In genomic region chr8:72548644-72549313, GRCm38 (mm10) we compare ENCODE assay signal across 7 mouse cellular contexts. TPM values are rescaled to one million over a fixed set of nuclear protein-coding genes. Genes with fewer than 3 reads are reported as not detected.
DNase-seq lines count a peak whose midpoint lies in the region; ATAC-seq and TF ChIP-seq lines count a peak whose summit lies in the region.

No protein-coding gene starts in this region.

- H3K9me3 ChIP-seq in heart, embryonic 12.5 days (replicated peaks) = no peaks in the 10 kb centered on the region
- no peaks in the 10 kb centered on the region for H3K9me3 ChIP-seq in limb, embryonic 12.5 days

- H3K79me2 ChIP-seq in myocyte (ENCODE audit: control insufficient read depth, insufficient read depth) = peaks cover 44% of the 10 kb centered on the region

- H3K4me2 ChIP-seq in heart, embryonic 12.5 days = peak overlapping the region; percentile 99
- H3K4me2 ChIP-seq in limb, embryonic 12.5 days = peak overlapping the region; percentile 93
- peak overlapping the region; percentile 92 for H3K4me2 ChIP-seq in myocyte (ENCODE audit: low read depth)

- H3K27ac ChIP-seq in heart, embryonic 12.5 days (ENCODE audit: poor library complexity, severe bottlenecking) = peak overlapping the region; percentile 97
- H3K27ac ChIP-seq in limb, embryonic 12.5 days = peak overlapping the region; percentile 96

- TF ChIP-seq POLR2A in lung, adult 2 months (IDR thresholded peaks at IDR 0.05; ENCODE audit: borderline replicate concordance, extremely low read depth, low read depth, low read length) = no peak
- no peak for TF ChIP-seq POLR2A in myocyte (IDR thresholded peaks at IDR 0.05; ENCODE audit: insufficient read length, low read depth)

- peak; percentile 58 for ATAC-seq in heart, embryonic 12.5 days (ENCODE audit: insufficient number of reproducible peaks, low FRiP score)
- ATAC-seq in limb, embryonic 12.5 days (ENCODE audit: insufficient number of reproducible peaks, insufficient read depth, low FRiP score, low TSS enrichment, low read depth) = peak; percentile 68

- DNase-seq in lung, adult 2 months = peak; percentile 27
- no peak for DNase-seq in lung, postnatal 25 days (ENCODE audit: low spot score)
- DNase-seq in c-Kit-positive CD71-positive TER-119-positive erythroid progenitor cells, embryonic 14.5 days (ENCODE audit: low spot score) = peak; percentile 15
- no peak for DNase-seq in adrenal gland, postnatal 10 days

- peaks cover 23% of the 10 kb centered on the region for H3K36me3 ChIP-seq in heart, embryonic 12.5 days
- H3K36me3 ChIP-seq in limb, embryonic 12.5 days = peaks cover 14% of the 10 kb centered on the region
- no peaks in the 10 kb centered on the region for H3K36me3 ChIP-seq in myocyte (ENCODE audit: control insufficient read depth, insufficient read depth)

- peaks cover 17% of the 10 kb centered on the region for H3K4me1 ChIP-seq in lung, adult 2 months (ENCODE audit: control insufficient read depth, insufficient read depth, low read length)
- H3K4me1 ChIP-seq in heart, embryonic 12.5 days (replicated peaks) = peaks cover 31% of the 10 kb centered on the region
- H3K4me1 ChIP-seq in limb, embryonic 12.5 days (replicated peaks) = peaks cover 15% of the 10 kb centered on the region

- WGBS in lung, adult 2 months = under 1% methylated on average over 45 of the region's 45 CpGs
- WGBS in heart, embryonic 12.5 days = under 1% methylated on average over 44 of the region's 45 CpGs
- under 1% methylated on average over 45 of the region's 45 CpGs for WGBS in limb, embryonic 12.5 days

- H3K9ac ChIP-seq in heart, embryonic 12.5 days = peak overlapping the region; percentile 87
- peak overlapping the region; percentile 72 for H3K9ac ChIP-seq in limb, embryonic 12.5 days (replicated peaks)

- H3K4me3 ChIP-seq in lung, adult 2 months (replicated peaks; ENCODE audit: extremely low read depth, low read depth, low read length) = peak overlapping the region; percentile 88
- H3K4me3 ChIP-seq in heart, embryonic 12.5 days = peak overlapping the region; percentile 87
- peak overlapping the region; percentile 97 for H3K4me3 ChIP-seq in limb, embryonic 12.5 days (replicated peaks)
- peak overlapping the region; percentile 92 for H3K4me3 ChIP-seq in myocyte

- H3K27me3 ChIP-seq in heart, embryonic 12.5 days (replicated peaks) = no peaks in the 10 kb centered on the region
- H3K27me3 ChIP-seq in limb, embryonic 12.5 days = no peaks in the 10 kb centered on the region
- H3K27me3 ChIP-seq in myocyte (ENCODE audit: control insufficient read depth, insufficient read depth, insufficient read length) = no peaks in the 10 kb centered on the region

- no peak for TF ChIP-seq CTCF in lung, adult 2 months (IDR thresholded peaks at IDR 0.05; ENCODE audit: insufficient read depth, low read length)

- H3ac ChIP-seq in myocyte (ENCODE audit: control insufficient read depth, insufficient read length) = peak overlapping the region; percentile 58

TF ChIP-seq in myocyte, 11 proteins besides CTCF, POLR2A, EP300 and RAD21:
- no peak for TF ChIP-seq TCF12 (IDR thresholded peaks at IDR 0.05; ENCODE audit: insufficient read depth, poor library complexity, severe bottlenecking)
- TF ChIP-seq MYOD1 (IDR thresholded peaks at IDR 0.05; ENCODE audit: control insufficient read depth in 1 of 3, insufficient read length in 2 of 3, low read depth in 2 of 3) = no peak
- TF ChIP-seq E2F4 (IDR thresholded peaks at IDR 0.05; ENCODE audit: insufficient read depth) = no peak
- no peak for TF ChIP-seq SRF (IDR thresholded peaks at IDR 0.05; ENCODE audit: control insufficient read depth, insufficient read length, low read depth)
- TF ChIP-seq MAX (IDR thresholded peaks at IDR 0.05; ENCODE audit: low read depth) = no peak
- no peak for TF ChIP-seq TCF3 (IDR thresholded peaks at IDR 0.05; ENCODE audit: insufficient read length, low read depth)
- no peak for TF ChIP-seq MYOG (IDR thresholded peaks at IDR 0.05; ENCODE audit: control insufficient read depth in 1 of 3, insufficient read depth in 1 of 3, insufficient read length in 2 of 3, low read depth in 2 of 3)
- TF ChIP-seq POLR2AphosphoS2 (IDR thresholded peaks at IDR 0.05; ENCODE audit: insufficient read length, low read depth) = no peak
- TF ChIP-seq USF1 (IDR thresholded peaks at IDR 0.05; ENCODE audit: low read depth) = no peak
TF ChIP-seq in myocyte: peak in this region for 0.

RNA-seq across cellular contexts. Expression of gene Med26, which starts 0.7 kb away (rescaled TPM):
- 10.0 and 14.3 TPM in 2 replicates for polyA plus RNA-seq in lung, adult 2 months (2012; rRNA removed)
- 10.6 and 11.7 TPM in 2 replicates for polyA plus RNA-seq in heart, embryonic 12.5 days (2016; fragmentation: Nextera tagmentation; extraction: Ambion mirVana)
- polyA plus RNA-seq in limb, embryonic 12.5 days (2016; fragmentation: Nextera tagmentation; extraction: Ambion mirVana) = 20.2 and 21.4 TPM in 2 replicates
- 7.6 TPM for polyA plus RNA-seq in myocyte (2012; fragmentation: generic; extraction: Trizol)
- total RNA-seq in adrenal gland, postnatal 10 days (2021) = 10 to 100 TPM; 10.1 to 10.2 TPM

RNA-seq across cellular contexts. Expression of gene Smim7, which starts 22.1 kb away (rescaled TPM):
- polyA plus RNA-seq in lung, adult 2 months (2012; rRNA removed) = 42.2 and 48.3 TPM in 2 replicates
- 109 TPM in 2 replicates for polyA plus RNA-seq in heart, embryonic 12.5 days (2016; fragmentation: Nextera tagmentation; extraction: Ambion mirVana)
- polyA plus RNA-seq in limb, embryonic 12.5 days (2016; fragmentation: Nextera tagmentation; extraction: Ambion mirVana) = 115 and 121 TPM in 2 replicates
- polyA plus RNA-seq in myocyte (2012; fragmentation: generic; extraction: Trizol) = 74.3 TPM
- 10 to 100 TPM; 95.5 to 97.2 TPM for total RNA-seq in adrenal gland, postnatal 10 days (2021)

RNA-seq across cellular contexts. Expression of gene Tmem38a, which starts 23.1 kb away (rescaled TPM):
- polyA plus RNA-seq in lung, adult 2 months (2012; rRNA removed) = 39.3 and 101 TPM in 2 replicates
- polyA plus RNA-seq in heart, embryonic 12.5 days (2016; fragmentation: Nextera tagmentation; extraction: Ambion mirVana) = 53.2 and 53.8 TPM in 2 replicates
- polyA plus RNA-seq in limb, embryonic 12.5 days (2016; fragmentation: Nextera tagmentation; extraction: Ambion mirVana) = 15.5 and 16.5 TPM in 2 replicates
- polyA plus RNA-seq in myocyte (2012; fragmentation: generic; extraction: Trizol) = 351 TPM
- total RNA-seq in adrenal gland, postnatal 10 days (2021) = 10 to 100 TPM; 25.7 to 71.4 TPM

RNA-seq across cellular contexts. Expression of gene Slc35e1, which starts 56.4 kb away (rescaled TPM):
- polyA plus RNA-seq in lung, adult 2 months (2012; rRNA removed) = 66.5 and 74.9 TPM in 2 replicates
- 22.5 and 23.6 TPM in 2 replicates for polyA plus RNA-seq in heart, embryonic 12.5 days (2016; fragmentation: Nextera tagmentation; extraction: Ambion mirVana)
- polyA plus RNA-seq in limb, embryonic 12.5 days (2016; fragmentation: Nextera tagmentation; extraction: Ambion mirVana) = 31.3 and 31.5 TPM in 2 replicates
- polyA plus RNA-seq in myocyte (2012; fragmentation: generic; extraction: Trizol) = 25.9 TPM
- total RNA-seq in adrenal gland, postnatal 10 days (2021) = 10 to 100 TPM; 28.1 to 29.6 TPM

Comparison
In these comparisons a context has a peak if more than half of its experiments do, and no peak if none do; other contexts are left out.
1. DNase-seq: peak in lung, adult 2 months (single experiment) and c-Kit-positive CD71-positive TER-119-positive erythroid progenitor cells, embryonic 14.5 days (single experiment); none in lung, postnatal 25 days (single experiment) and adrenal gland, postnatal 10 days (single experiment).
2. Peak in every context shown above with its lines, with median percentiles within 50 percentile points of each other: H3K4me3 ChIP-seq and H3K4me2 ChIP-seq.